ENCODE assay signal across 12 mouse cellular contexts in genomic region chr10:126502013-126502688, GRCm38 (mm10).
DNase-seq lines count a peak whose midpoint lies in the region; ATAC-seq and TF ChIP-seq lines count a peak whose summit lies in the region.
"Had no signal": no experiment of that assay in that cellular context is flagged by ENCODE, and none has a peak within 500 bp of the region (broad histone marks: within the 10 kb centered on the region; RNA-seq: fewer than 3 reads in every experiment).

No protein-coding gene starts in this region.

- no peaks in the 10 kb centered on the region for H3K27me3 ChIP-seq in kidney, adult 2 months (replicated peaks; ENCODE audit: control insufficient read depth, insufficient read depth, low read length)

- peak; percentile 89 for ATAC-seq in granulocyte monocyte progenitor cell, adult 5-6 weeks (replicated peaks; ENCODE audit: poor library complexity, severe bottlenecking)

- DNase-seq in kidney, adult 2 months = peak; percentile 8
- DNase-seq in kidney, adult 8-10 months = no peak
- DNase-seq in Muller cell, postnatal 12 days (ENCODE audit: inconsistent ontology term) = peak; percentile 20
- DNase-seq in skeletal muscle tissue, adult 2 months (ENCODE audit: low read depth, low spot score) = peak; percentile 32
- no peak for DNase-seq in ovary, postnatal 36 days (ENCODE audit: low spot score)
- DNase-seq in left cerebral cortex, postnatal 14 days (ENCODE audit: low spot score in 2 of 2) = no peak
- no peak for DNase-seq in kidney, postnatal 14 days
- DNase-seq: adrenal gland, adult 2 months; cerebellum, adult 9-10 months; gastrocnemius, postnatal 36 days had no signal

- no peaks in the 10 kb centered on the region for H3K4me1 ChIP-seq in kidney, adult 2 months (ENCODE audit: control insufficient read depth, insufficient read depth, low read length)

- no peaks in the 10 kb centered on the region for H3K36me3 ChIP-seq in kidney, adult 2 months (ENCODE audit: control insufficient read depth, insufficient read depth, low read length)

- TF ChIP-seq POLR2A in kidney, adult 2 months (IDR thresholded peaks at IDR 0.05; ENCODE audit: low read depth, low read length) = no peak

- no peak for TF ChIP-seq CTCF in kidney, adult 2 months (conservative IDR thresholded peaks at IDR 0.05; ENCODE audit: insufficient read depth, insufficient read length, low read depth, low read length)

- 65% methylated on average over 5 of the region's 5 CpGs for WGBS in kidney, adult 2 months

- no peak overlapping the region for H3K27ac ChIP-seq in kidney, adult 2 months (ENCODE audit: insufficient read depth, low read depth, low read length)
- H3K27ac ChIP-seq: left cerebral cortex, adult 2 months had no signal

- H3K4me3 ChIP-seq in kidney, adult 2 months (ENCODE audit: insufficient read depth, low read depth, low read length) = no peak overlapping the region
- H3K4me3 ChIP-seq: left cerebral cortex, adult 2 months had no signal

- intact Hi-C loops in left cerebral cortex, postnatal 14 days (cut with DNase I) = no loop called here

Comparison
In these comparisons a context has a peak if more than half of its experiments do, and no peak if none do; other contexts are left out.
1. DNase-seq: peak in kidney, adult 2 months (single experiment), Muller cell, postnatal 12 days (single experiment) and skeletal muscle tissue, adult 2 months (single experiment); none in kidney, adult 8-10 months (0 of 2), ovary, postnatal 36 days (single experiment), left cerebral cortex, postnatal 14 days (0 of 2) and kidney, postnatal 14 days (single experiment).